Mouse (Mus musculus): Measurements from ENCODE around the gene Taar9.

DNA sequence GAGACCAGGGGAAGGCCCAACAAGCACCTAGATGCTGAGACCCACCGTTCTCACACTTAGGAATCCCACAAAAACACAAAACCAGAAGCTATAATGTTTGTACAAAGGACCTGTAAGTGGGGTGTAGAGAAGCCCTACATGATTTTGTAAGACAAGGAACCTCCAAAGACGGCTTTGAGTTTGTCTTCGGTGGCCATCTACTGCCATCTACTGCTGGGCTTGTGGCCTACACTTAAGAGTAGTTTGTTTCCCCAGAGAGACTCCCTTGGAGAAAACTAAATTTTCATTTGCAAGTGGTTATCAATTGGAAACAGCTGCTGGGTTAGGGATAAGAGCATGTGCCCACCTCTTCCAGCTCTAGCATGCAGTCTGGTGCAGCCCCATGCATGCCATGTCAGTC is 29.2 kb downstream of the Taar9 start:
- no peak for TF ChIP-seq POLR2A (IDR thresholded peaks at IDR 0.05; ENCODE audit: insufficient read depth, low read depth, low read length)
- peak; percentile 73 for TF ChIP-seq CTCF (IDR thresholded peaks at IDR 0.05)
